Mouse (Mus musculus): Measurements from ENCODE around the gene Mief2.

DNA sequence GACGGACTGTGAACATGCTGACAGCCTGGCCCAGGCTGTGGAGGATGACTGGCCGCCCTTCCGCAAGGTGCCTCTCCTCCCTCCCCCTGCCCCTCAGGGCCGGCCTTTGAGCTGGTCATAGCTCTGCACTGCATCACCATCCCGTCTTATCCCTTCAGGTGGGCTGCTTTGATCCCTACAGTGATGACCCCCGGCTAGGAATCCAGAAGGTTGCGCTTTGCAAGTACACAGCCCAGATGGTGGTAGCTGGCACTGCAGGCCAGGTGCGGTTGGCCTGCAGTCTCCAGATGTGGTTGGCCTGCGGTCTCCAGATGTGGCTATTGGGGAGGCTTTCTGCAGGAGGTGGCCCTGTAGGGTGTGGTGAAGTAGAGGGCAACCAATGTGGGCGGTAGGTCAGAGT lies 19.6 kb upstream of the Mief2 start:
- TF ChIP-seq POLR2A (IDR thresholded peaks at IDR 0.05; ENCODE audit: low read depth, low read length) (no peak), CTCF (conservative IDR thresholded peaks at IDR 0.05; ENCODE audit: insufficient read depth, insufficient read length, low read depth, low read length) (no peak)

Measured in kidney, adult 2 months (tissue).